Mouse (Mus musculus) bone marrow, adult 2 months (tissue): Measurements from ENCODE around the gene Paf1. TPM values are rescaled to one million over a fixed set of nuclear protein-coding genes. Genes with fewer than 3 reads are reported as not detected.
"Not testable (repeated sequence)": the region's sequence is repeated elsewhere in the genome, so short reads cannot be mapped to it uniquely, and the experiment has no call there.

ENCODE experiments used
- H3K27ac ChIP-seq: fragments of 200-500 bp; 2 replicates; pipeline ENCODE4 v1.5.1; 2012; ENCODE audit warnings: low read depth, mild to moderate bottlenecking, control low read depth, inconsistent platforms, low read length; ENCODE audit not compliant: control insufficient read depth, poor library complexity, insufficient read depth
- H3K4me1 ChIP-seq: fragments of 200-500 bp; 2 replicates; pipeline ENCODE4 v1.6.1; 2011; ENCODE audit warnings: low read length; ENCODE audit not compliant: control insufficient read depth, insufficient read depth
- H3K4me3 ChIP-seq: fragments of 200-500 bp; replicated peaks from 2 replicates; pipeline ENCODE3; 2011; ENCODE audit warnings: mild to moderate bottlenecking, low read depth, low read length, control low read depth; ENCODE audit not compliant: control insufficient read depth
- CTCF ChIP-seq: fragments of 200-500 bp; IDR thresholded peaks from 2 replicates; pipeline ENCODE4 v1.5.1; 2011; ENCODE audit warnings: low read length, control low read depth; ENCODE audit not compliant: control insufficient read depth, insufficient read depth
- POLR2A ChIP-seq: fragments of 200-500 bp; IDR thresholded peaks from 2 replicates; pipeline ENCODE4 v1.6.1; 2011; ENCODE audit warnings: low read depth, mild to moderate bottlenecking, control low read depth, low read length, borderline replicate concordance; ENCODE audit not compliant: control insufficient read depth
- WGBS: fragments of 180-500 bp; shearing (Covaris S2); methylation state at CpG from one replicate; pipeline ENCODE4 v1.1.7; 2018; 5-methylcytosine and 5-hydroxymethylcytosine counted together
- polyA plus RNA-seq: library from polyadenylated mRNA; stranded (reverse); fragments of >200 nt; gene quantifications from 2 replicates; pipeline ENCODE4 v1.2.4, GENCODE M21; 2011; ENCODE audit warnings: low replicate concordance; ENCODE audit not compliant: missing spikeins, insufficient read depth, insufficient read length

Paf1 gene
- polyA plus RNA-seq, 1 experiment: 209 TPM

DNA sequence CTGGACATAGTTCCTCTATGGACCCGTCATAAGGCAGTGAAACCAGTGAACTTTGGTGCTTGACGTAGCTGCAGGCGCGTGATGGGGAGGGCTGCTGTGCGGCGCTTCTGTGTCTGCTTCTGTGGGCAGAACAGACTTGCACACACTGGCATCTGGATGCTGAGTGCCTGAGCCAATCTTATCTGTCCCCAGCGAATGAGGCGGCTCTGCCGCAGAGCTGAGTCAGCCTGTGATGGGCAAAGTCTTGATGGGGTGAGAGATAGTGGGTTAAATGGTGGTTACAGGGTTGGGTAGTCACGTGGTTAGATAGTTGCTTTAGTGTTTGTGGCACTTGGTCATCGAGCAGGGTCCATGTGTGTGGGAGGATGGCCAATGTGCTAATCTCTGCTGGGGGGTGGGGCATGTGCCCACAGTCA lies 9.8 kb upstream of the Paf1 start:
- H3K4me3 ChIP-seq: peak overlapping the region; percentile 11
- under 1% methylated on average over 11 of the region's 11 CpGs for WGBS

DNA sequence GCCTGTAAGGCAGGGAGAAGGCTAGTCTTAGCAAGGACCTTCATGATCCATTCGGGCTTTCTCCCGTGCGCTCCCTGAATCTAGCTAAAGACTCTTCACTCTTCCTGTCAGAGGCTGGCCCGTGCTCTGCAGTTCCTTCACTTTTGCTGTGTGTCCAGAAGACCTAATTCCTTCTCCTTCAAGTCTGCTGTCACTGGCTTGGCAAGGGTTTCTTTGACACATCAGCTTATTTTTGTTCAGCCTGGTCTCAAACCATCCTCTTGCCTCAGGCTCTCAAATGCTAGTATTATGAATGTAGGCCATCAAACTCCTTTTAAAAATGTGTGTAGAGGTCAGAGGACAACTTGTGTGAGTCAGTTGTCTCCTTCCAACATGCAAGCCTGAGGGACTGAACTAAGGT lies 9.1 kb upstream of the Paf1 start:
- Histone ChIP-seq H3K27ac (peak overlapping the region; percentile 99), H3K4me1 (peaks cover 14% of the 10 kb centered on the region), H3K4me3 (no peak overlapping the region)
- TF ChIP-seq POLR2A (no peak), CTCF (no peak)
- 44% methylated on average over 4 of the region's 4 CpGs for WGBS

More for the DNA sequence above, 9.8 kb upstream of the Paf1 start:
- TF ChIP-seq POLR2A (peak; percentile 86), CTCF (no peak)
- H3K27ac ChIP-seq: peak overlapping the region; percentile 99
- peaks cover 14% of the 10 kb centered on the region for H3K4me1 ChIP-seq

DNA sequence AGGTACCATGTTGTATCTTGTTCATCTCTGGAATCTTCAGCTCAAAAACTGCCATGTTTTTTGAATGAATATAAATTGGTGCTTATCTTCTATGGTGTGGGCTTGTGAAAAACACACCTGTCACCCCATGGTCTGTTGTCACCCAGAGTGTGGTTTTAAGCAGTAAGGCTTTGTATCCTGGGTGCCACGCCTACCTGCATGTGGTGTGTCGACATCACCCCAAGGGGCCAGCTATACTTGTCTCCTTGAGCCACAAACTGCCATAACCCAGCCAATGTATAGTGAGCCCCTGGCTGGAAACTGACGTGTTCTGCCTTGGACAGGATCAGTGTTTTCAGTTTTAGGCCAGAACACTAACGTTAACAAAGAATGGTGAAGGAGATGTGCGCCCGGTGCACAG lies 8.6 kb upstream of the Paf1 start:
- Histone ChIP-seq H3K4me1 (peaks cover 14% of the 10 kb centered on the region), H3K4me3 (no peak overlapping the region), H3K27ac (peak overlapping the region; percentile 99)
- 33% methylated on average over 6 of the region's 6 CpGs for WGBS
- TF ChIP-seq POLR2A: no peak
- TF ChIP-seq CTCF: no peak

DNA sequence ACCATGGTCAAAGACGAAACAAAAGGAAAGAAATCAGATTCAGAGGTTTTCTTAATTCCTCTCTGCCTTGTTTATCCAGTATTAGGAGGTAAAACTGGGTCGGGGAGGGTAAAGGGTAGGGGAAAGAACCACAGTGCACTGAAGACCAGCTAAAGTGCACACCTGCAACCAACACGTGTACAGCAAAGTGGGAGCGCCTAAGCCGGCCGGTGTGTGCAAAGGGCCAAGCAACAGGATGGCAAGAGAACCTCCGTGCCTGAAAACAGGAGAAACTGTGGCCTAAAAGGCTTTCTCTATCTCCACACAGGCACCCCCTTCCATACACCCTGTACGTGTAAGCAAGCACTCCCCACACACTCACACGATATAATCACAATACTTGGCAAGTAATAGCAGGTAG lies 7.6 kb upstream of the Paf1 start:
- Histone ChIP-seq H3K27ac (peak overlapping the region; percentile 92), H3K4me1 (peaks cover 14% of the 10 kb centered on the region), H3K4me3 (no peak overlapping the region)
- TF ChIP-seq POLR2A (no peak), CTCF (no peak)
- WGBS: 71% methylated on average over 9 of the region's 9 CpGs

DNA sequence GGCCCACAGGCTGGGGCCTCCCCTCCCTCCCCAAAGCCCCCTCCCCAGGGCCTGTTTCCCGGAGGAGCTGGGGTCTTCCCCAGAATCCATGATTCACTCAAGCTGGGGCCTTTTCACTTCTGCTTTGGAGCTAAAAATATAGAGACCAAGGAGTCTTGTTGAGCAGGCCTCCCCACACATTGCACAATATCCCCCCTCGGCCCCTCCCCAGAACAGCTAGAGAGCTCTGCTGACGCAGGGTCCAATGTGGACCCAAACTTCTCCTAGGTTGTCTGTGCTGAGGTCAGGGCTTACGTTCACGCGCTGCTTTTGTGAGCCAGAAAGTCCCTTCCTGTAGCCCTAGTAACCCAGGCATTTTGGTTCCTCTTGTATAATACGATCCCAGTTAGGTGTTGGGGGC lies 6.7 kb upstream of the Paf1 start:
- Histone ChIP-seq H3K4me1 (peaks cover 14% of the 10 kb centered on the region), H3K4me3 (no peak overlapping the region), H3K27ac (peak overlapping the region; percentile 92)
- 24% methylated on average over 7 of the region's 7 CpGs for WGBS
- TF ChIP-seq POLR2A (no peak), CTCF (no peak)

DNA sequence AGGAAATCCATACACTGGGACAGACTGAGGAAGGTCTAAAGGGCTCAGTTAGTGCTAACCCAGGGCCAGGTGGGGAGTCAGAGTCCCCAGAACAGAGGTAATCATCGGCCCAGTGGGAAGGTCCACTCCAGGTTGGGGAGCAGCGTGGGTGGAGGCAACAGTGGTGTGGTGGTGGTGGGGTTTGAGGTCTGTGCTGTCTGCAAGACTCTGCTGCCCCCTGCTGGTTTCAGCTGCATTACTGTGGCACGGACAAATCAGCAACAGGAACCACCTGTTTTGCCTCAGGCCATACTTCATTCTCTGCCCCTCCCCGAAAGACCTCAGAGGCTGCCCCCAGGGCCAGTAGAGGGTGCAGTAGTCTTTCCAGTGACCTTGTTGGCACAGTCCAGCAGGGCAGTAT lies 6.3 kb upstream of the Paf1 start:
- H3K4me1 ChIP-seq: peaks cover 14% of the 10 kb centered on the region
- H3K27ac ChIP-seq: peak overlapping the region; percentile 92
- TF ChIP-seq POLR2A (0 out of 2 replicates have a peak, but pooled peaks have one; percentile 23), CTCF (peak; percentile 100)
- 2% methylated on average over 4 of the region's 4 CpGs for WGBS
- H3K4me3 ChIP-seq: peak overlapping the region; percentile 10

DNA sequence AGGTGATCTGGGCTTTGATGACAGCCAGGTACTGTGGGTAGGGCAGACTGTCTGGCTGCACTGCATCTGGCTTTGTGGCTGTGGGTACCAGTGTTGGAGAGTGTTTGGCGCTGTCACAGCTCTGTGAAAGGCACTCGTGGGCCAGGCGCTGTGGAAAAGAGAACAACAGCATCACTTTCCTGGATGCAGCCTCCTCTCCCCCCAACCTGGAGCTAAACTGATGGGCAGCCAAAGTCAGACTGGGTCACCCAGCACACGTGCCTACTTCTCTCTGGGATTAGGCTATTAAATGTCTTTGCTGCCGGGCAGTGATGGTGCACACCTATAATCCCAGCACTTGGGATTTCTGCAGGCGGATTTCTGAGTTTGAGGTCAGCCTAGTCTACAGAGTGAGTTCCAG lies 5.9 kb upstream of the Paf1 start:
- 68% methylated on average over 6 of the region's 6 CpGs for WGBS
- not testable (repeated sequence) for H3K27ac ChIP-seq, H3K4me3 ChIP-seq
- peaks cover 14% of the 10 kb centered on the region for H3K4me1 ChIP-seq

DNA sequence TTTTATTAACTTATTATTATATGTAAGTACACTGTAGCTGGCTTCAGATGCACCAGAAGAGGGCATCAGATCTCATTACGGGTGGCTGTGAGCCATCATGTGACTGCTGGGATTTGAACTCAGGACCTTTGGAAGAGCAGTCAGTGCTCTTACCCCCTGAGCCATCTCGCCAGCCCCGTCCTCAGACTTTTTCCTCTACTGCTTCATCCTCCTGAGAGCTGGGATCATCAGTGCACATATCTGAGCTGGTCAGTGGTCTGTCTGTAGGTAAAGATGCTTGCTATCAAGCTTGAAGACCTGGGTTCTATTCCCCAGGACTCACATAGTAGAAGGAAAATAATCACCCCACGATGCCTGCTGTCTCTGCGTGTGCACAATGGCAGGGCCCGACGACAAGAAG lies 5.4 kb upstream of the Paf1 start:
- H3K4me3 ChIP-seq: not testable (repeated sequence)
- H3K4me1 ChIP-seq: peaks cover 14% of the 10 kb centered on the region

DNA sequence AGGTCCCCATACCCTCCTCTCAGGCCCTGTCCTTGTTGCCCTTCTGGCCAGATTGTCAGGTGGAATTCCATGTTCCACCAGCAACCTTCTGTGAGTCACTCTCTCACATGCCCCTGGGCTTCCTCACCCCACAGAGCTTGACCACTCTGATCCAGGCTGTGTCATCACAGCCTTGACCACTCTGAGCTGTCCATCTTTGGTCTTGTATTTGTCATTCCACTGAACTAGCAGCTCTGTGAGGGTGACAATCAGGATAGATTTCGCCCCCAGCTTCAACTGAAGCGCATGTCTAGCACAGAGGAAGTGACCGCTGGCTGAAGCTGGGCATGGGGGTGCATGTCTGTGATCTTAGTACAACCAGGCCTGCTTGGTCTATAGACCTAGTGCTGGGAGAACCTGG lies 2.4 kb upstream of the Paf1 start:
- WGBS: 89% methylated on average over 3 of the region's 3 CpGs
- Histone ChIP-seq H3K4me1 (peaks cover 2% of the 10 kb centered on the region), H3K4me3 (no peak overlapping the region), H3K27ac (no peak overlapping the region)
- TF ChIP-seq CTCF (no peak), POLR2A (no peak)

More for the DNA sequence above, 5.4 kb upstream of the Paf1 start:
- WGBS: 78% methylated on average over 7 of the region's 7 CpGs
- not testable (repeated sequence) for H3K27ac ChIP-seq
